Mouse (Mus musculus): ENCODE measurements around the gene Alkbh6. TPM values are rescaled to one million over a fixed set of nuclear protein-coding genes. Genes with fewer than 3 reads are reported as not detected.
A peak's percentile ranks its signal among the peaks of the same experiment; 100 is the strongest.

The Alkbh6 gene
- total and polyA plus RNA-seq, 2 experiments: 15.0 to 51.4 TPM

DNA sequence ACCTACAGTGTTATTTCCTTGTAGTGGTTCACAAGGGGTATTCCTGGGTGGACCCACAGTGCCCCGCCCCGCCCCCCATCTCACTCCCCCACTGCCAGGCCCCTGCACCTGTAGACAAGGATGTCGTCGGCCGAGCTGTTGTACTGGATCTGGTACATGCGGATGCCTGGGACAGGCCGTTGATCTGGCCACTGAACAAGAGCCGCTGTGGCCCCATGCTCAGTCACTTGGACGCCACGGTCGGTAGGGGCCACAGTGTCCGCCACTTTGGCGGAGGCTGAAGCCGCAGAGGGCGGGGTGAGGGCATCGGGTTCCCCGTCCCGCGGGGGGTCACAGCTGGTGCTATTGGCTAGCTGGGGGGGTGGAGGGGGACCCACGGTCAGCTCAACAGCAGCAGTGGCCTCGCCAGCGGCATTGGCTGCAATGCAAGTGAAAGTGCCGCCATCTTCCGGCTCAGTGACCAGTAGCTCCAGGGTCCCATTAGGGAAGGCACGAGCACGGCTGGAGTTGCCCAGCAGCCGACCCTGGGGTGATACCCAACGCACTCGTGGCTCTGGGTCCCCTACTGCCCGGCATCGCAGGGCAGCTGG, 50.9 kb downstream of the Alkbh6 start:
- Histone ChIP-seq H3K79me2 (ENCODE audit: control insufficient read depth, insufficient read depth, low read length) (peaks cover 5% of the 10 kb centered on the region; the same call in 1 of the 2 replicates), H3K36me3 (ENCODE audit: control insufficient read depth, insufficient read depth, low read length) (no peaks in the 10 kb centered on the region), H3K27me3 (ENCODE audit: control insufficient read depth, insufficient read depth, low read length) (no peaks in the 10 kb centered on the region), H3K9ac (ENCODE audit: low read depth, low read length) (peak overlapping the region; percentile 71), H3K4me3 (ENCODE audit: insufficient read depth, low read depth, low read length) (peak overlapping the region; percentile 51; the same call in 1 of the 2 replicates), H3K4me1 (ENCODE audit: control insufficient read depth, insufficient read depth, low read length) (peaks cover 33% of the 10 kb centered on the region), H3K27ac (replicated peaks; ENCODE audit: insufficient read depth, low read depth, low read length) (peak overlapping the region; percentile 86)
- 0 out of 2 replicates have a peak, but pooled peaks have one; percentile 25 for TF ChIP-seq POLR2A (IDR thresholded peaks at IDR 0.05; ENCODE audit: extremely low read depth, insufficient read depth, low read length)
- TF ChIP-seq CTCF (IDR thresholded peaks at IDR 0.05; ENCODE audit: low read depth, low read length): 0 out of 2 replicates have a peak, but pooled peaks have one; percentile 15
- DNase-seq (ENCODE audit: extremely low read depth, low read depth, low spot score): peak; percentile 49
- WGBS: 32% methylated on average over 31 of the region's 31 CpGs

DNA sequence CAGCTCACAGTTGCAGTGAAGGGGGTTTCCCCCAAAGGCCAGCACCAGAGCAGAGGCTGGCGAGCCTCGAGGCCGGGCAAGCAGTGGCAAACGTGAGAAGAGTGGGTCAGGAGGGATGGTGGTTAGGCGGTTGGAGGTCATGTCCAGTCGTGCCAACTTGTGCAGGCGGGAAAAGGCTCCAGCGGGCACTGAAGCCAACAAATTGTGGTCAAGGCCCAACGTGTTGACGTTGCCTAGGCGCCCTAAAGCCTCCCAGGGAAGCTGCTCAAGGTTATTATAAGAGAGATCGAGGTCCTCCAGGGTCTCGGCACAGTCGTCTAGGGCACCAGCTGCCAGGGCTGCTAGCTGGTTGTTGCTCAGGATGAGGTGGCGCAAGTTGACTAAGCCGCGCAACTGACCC, 51.5 kb downstream of the Alkbh6 start:
- Histone ChIP-seq H3K79me2 (ENCODE audit: control insufficient read depth, insufficient read depth, low read length) (peaks cover 5% of the 10 kb centered on the region; the same call in 1 of the 2 replicates), H3K27ac (replicated peaks; ENCODE audit: insufficient read depth, low read depth, low read length) (peak overlapping the region; percentile 86), H3K9ac (ENCODE audit: low read depth, low read length) (peak overlapping the region; percentile 71), H3K27me3 (ENCODE audit: control insufficient read depth, insufficient read depth, low read length) (no peaks in the 10 kb centered on the region), H3K4me1 (ENCODE audit: control insufficient read depth, insufficient read depth, low read length) (peaks cover 30% of the 10 kb centered on the region), H3K4me3 (ENCODE audit: insufficient read depth, low read depth, low read length) (peak overlapping the region; percentile 51; the same call in 1 of the 2 replicates), H3K36me3 (ENCODE audit: control insufficient read depth, insufficient read depth, low read length) (no peaks in the 10 kb centered on the region)
- WGBS: 29% methylated on average over 17 of the region's 17 CpGs
- TF ChIP-seq CTCF (IDR thresholded peaks at IDR 0.05; ENCODE audit: low read depth, low read length) (no peak), POLR2A (IDR thresholded peaks at IDR 0.05; ENCODE audit: extremely low read depth, insufficient read depth, low read length) (no peak)
- DNase-seq (ENCODE audit: extremely low read depth, low read depth, low spot score): peak; percentile 83

DNA sequence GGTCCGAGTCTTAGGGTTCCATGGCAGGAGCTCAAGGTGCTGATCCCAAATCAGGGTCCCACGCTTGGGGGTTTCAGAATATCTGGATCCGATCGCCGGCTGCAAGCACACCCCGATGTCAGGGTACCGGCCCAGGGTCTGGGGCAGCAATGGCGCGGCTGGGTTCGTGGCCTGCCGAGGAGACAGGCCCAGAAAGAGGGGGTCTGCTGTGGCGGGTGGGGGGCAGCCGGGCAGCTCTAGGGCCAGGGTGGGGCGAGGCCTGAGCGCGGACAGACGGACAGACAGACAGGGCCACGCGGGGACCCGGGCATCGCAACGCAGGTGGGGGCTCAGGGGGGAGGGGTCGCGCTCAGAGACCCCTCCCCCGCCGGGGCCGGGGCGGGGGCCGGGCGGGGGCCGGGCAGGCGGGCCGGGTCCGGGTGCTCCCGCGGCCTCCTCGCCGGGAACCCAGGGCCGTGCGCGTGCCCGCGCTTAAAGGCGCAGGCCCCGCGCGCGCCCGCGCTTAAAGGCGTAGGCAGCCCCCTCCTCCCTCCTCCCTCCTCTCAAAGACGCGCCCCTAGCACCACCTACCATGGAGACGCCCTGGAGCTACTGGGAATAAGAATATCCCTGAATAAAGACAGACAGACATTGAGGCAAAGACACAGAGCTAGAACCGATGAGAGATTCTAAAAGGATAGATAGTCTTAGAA, 54.3 kb downstream of the Alkbh6 start, which contains the start of gene Lrfn3:
Lrfn3 (minus strand) TSS at position 121 of the 692 bp plus-strand sequence.
- no peaks in the 10 kb centered on the region for H3K36me3 ChIP-seq (ENCODE audit: control insufficient read depth, insufficient read depth, low read length)
- H3K9ac ChIP-seq (ENCODE audit: low read depth, low read length): peak within 1 kb of the TSS; percentile 80
- peak; percentile 30 for DNase-seq (ENCODE audit: extremely low read depth, low read depth, low spot score)
- peak within 1 kb of the TSS; percentile 39; the same call in 1 of the 2 replicates for H3K27ac ChIP-seq (replicated peaks; ENCODE audit: insufficient read depth, low read depth, low read length)
- WGBS: 4% methylated on average over 45 of the region's 55 CpGs
- no peaks in the 10 kb centered on the region for H3K27me3 ChIP-seq (ENCODE audit: control insufficient read depth, insufficient read depth, low read length)
- no peak for TF ChIP-seq POLR2A (IDR thresholded peaks at IDR 0.05; ENCODE audit: extremely low read depth, insufficient read depth, low read length)
- TF ChIP-seq CTCF (IDR thresholded peaks at IDR 0.05; ENCODE audit: low read depth, low read length): no peak
- H3K4me3 ChIP-seq (ENCODE audit: insufficient read depth, low read depth, low read length): peak within 1 kb of the TSS; percentile 76
- no peaks in the 10 kb centered on the region for H3K79me2 ChIP-seq (ENCODE audit: control insufficient read depth, insufficient read depth, low read length)
- H3K4me1 ChIP-seq (ENCODE audit: control insufficient read depth, insufficient read depth, low read length): peaks cover 23% of the 10 kb centered on the region

DNA sequence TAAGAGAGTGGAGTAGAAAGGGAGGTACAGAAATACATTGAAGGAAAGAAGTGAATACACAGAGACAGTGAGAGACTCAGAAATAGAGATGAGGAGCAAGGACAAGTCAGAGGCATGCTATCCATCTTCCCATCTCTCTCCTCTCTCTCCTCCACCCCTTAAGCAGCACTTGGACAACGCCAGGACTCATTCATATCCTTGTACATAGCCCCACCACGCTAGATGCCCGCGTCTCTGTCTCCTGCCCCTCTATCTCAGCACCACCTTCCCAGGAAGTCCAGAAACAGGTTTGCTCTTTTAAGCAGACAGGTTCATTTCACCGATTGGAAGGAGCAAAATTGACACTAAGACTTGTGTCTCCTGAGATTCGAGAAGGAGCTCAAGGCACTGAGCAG, 54.8 kb downstream of the Alkbh6 start:
- Histone ChIP-seq H3K36me3 (ENCODE audit: control insufficient read depth, insufficient read depth, low read length) (no peaks in the 10 kb centered on the region), H3K4me3 (ENCODE audit: insufficient read depth, low read depth, low read length) (peak overlapping the region; percentile 76), H3K27me3 (ENCODE audit: control insufficient read depth, insufficient read depth, low read length) (no peaks in the 10 kb centered on the region), H3K4me1 (ENCODE audit: control insufficient read depth, insufficient read depth, low read length) (peaks cover 18% of the 10 kb centered on the region), H3K9ac (ENCODE audit: low read depth, low read length) (no peak overlapping the region), H3K27ac (replicated peaks; ENCODE audit: insufficient read depth, low read depth, low read length) (no peak overlapping the region), H3K79me2 (ENCODE audit: control insufficient read depth, insufficient read depth, low read length) (no peaks in the 10 kb centered on the region)
- 72% methylated on average over 6 of the region's 6 CpGs for WGBS
- DNase-seq (ENCODE audit: extremely low read depth, low read depth, low spot score): no peak
- TF ChIP-seq CTCF (IDR thresholded peaks at IDR 0.05; ENCODE audit: low read depth, low read length) (no peak), POLR2A (IDR thresholded peaks at IDR 0.05; ENCODE audit: extremely low read depth, insufficient read depth, low read length) (no peak)

Other genes with a start within 250 kb of the Alkbh6 start
- gene Zfp82, start 235.8 kb upstream of the Alkbh6 start, total RNA-seq (2014; rRNA removed): 0.40 and 0.46 TPM in 2 replicates
- 0.04 and 0.14 TPM in 2 replicates for gene Zfp82, start 235.8 kb upstream of the Alkbh6 start, polyA plus RNA-seq (2012; rRNA removed)
- gene Gm26920, start 218.3 kb upstream of the Alkbh6 start, total RNA-seq (2014; rRNA removed): 0.13 TPM in 1 of 2 replicates, not detected in the other
- gene Gm26920, start 218.3 kb upstream of the Alkbh6 start, polyA plus RNA-seq (2012; rRNA removed): not detected in 2 replicates
- gene Zfp566, start 218.2 kb upstream of the Alkbh6 start, total RNA-seq (2014; rRNA removed): 0.37 and 0.67 TPM in 2 replicates
- 0.56 and 1.9 TPM in 2 replicates for gene Zfp566, start 218.2 kb upstream of the Alkbh6 start, polyA plus RNA-seq (2012; rRNA removed)
- gene Zfp260, start 213.9 kb upstream of the Alkbh6 start, total RNA-seq (2014; rRNA removed): 19.0 and 19.6 TPM in 2 replicates
- gene Zfp260, start 213.9 kb upstream of the Alkbh6 start, polyA plus RNA-seq (2012; rRNA removed): 8.3 and 11.1 TPM in 2 replicates
- gene Zfp382, start 186.8 kb upstream of the Alkbh6 start, total RNA-seq (2014; rRNA removed): 0.54 and 0.74 TPM in 2 replicates
- gene Zfp382, start 186.8 kb upstream of the Alkbh6 start, polyA plus RNA-seq (2012; rRNA removed): 0.07 TPM in 1 of 2 replicates, not detected in the other
- 16.3 and 20.8 TPM in 2 replicates for gene Zfp146, start 139.0 kb upstream of the Alkbh6 start, total RNA-seq (2014; rRNA removed)
- gene Zfp146, start 139.0 kb upstream of the Alkbh6 start, polyA plus RNA-seq (2012; rRNA removed): 5.1 and 6.9 TPM in 2 replicates
- 6.1 and 9.7 TPM in 2 replicates for gene Cox7a1, start 124.6 kb upstream of the Alkbh6 start, total RNA-seq (2014; rRNA removed)
- 2.0 and 2.8 TPM in 2 replicates for gene Cox7a1, start 124.6 kb upstream of the Alkbh6 start, polyA plus RNA-seq (2012; rRNA removed)
- 65.5 and 73.6 TPM in 2 replicates for gene Capns1, start 109.9 kb upstream of the Alkbh6 start, total RNA-seq (2014; rRNA removed)
- 235 and 253 TPM in 2 replicates for gene Capns1, start 109.9 kb upstream of the Alkbh6 start, polyA plus RNA-seq (2012; rRNA removed)
- 57.1 and 68.6 TPM in 2 replicates for gene Polr2i, start 76.8 kb upstream of the Alkbh6 start, total RNA-seq (2014; rRNA removed)
- gene Polr2i, start 76.8 kb upstream of the Alkbh6 start, polyA plus RNA-seq (2012; rRNA removed): 99.9 and 109 TPM in 2 replicates
- gene Tbcb, start 76.4 kb upstream of the Alkbh6 start, total RNA-seq (2014; rRNA removed): 32.3 and 32.5 TPM in 2 replicates
- gene Tbcb, start 76.4 kb upstream of the Alkbh6 start, polyA plus RNA-seq (2012; rRNA removed): 21.5 and 22.1 TPM in 2 replicates
- gene Ovol3, start 73.0 kb upstream of the Alkbh6 start, total RNA-seq (2014; rRNA removed): not detected in 2 replicates
- 0.94 and 1.0 TPM in 2 replicates for gene Ovol3, start 73.0 kb upstream of the Alkbh6 start, polyA plus RNA-seq (2012; rRNA removed)
- not detected in 2 replicates for gene Thap8, start 28.6 kb upstream of the Alkbh6 start, total RNA-seq (2014; rRNA removed)
- not detected in 2 replicates for gene Thap8, start 28.6 kb upstream of the Alkbh6 start, polyA plus RNA-seq (2012; rRNA removed)
- 0.55 and 0.81 TPM in 2 replicates for gene Wdr62, start 28.3 kb upstream of the Alkbh6 start, total RNA-seq (2014; rRNA removed)
- gene Wdr62, start 28.3 kb upstream of the Alkbh6 start, polyA plus RNA-seq (2012; rRNA removed): 4.8 and 5.9 TPM in 2 replicates
- 0.18 and 0.54 TPM in 2 replicates for gene Clip3, start 17.0 kb upstream of the Alkbh6 start, total RNA-seq (2014; rRNA removed)
- 0.24 and 0.80 TPM in 2 replicates for gene Clip3, start 17.0 kb upstream of the Alkbh6 start, polyA plus RNA-seq (2012; rRNA removed)
- gene Syne4, start 6.1 kb downstream of the Alkbh6 start, total RNA-seq (2014; rRNA removed): 1.7 and 3.5 TPM in 2 replicates
- 2.2 and 4.9 TPM in 2 replicates for gene Syne4, start 6.1 kb downstream of the Alkbh6 start, polyA plus RNA-seq (2012; rRNA removed)
- gene E130208F15Rik, start 13.0 kb downstream of the Alkbh6 start, total RNA-seq (2014; rRNA removed): 0.18 and 0.34 TPM in 2 replicates
- gene E130208F15Rik, start 13.0 kb downstream of the Alkbh6 start, polyA plus RNA-seq (2012; rRNA removed): 0.06 and 0.39 TPM in 2 replicates
- 4.0 and 4.4 TPM in 2 replicates for gene Sdhaf1, start 15.2 kb downstream of the Alkbh6 start, total RNA-seq (2014; rRNA removed)
- gene Sdhaf1, start 15.2 kb downstream of the Alkbh6 start, polyA plus RNA-seq (2012; rRNA removed): 15.8 and 16.2 TPM in 2 replicates
- gene Lrfn3, start 54.1 kb downstream of the Alkbh6 start, total RNA-seq (2014; rRNA removed): 0.74 and 1.7 TPM in 2 replicates
- gene Lrfn3, start 54.1 kb downstream of the Alkbh6 start, polyA plus RNA-seq (2012; rRNA removed): 12.9 and 22.2 TPM in 2 replicates
- gene Tyrobp, start 105.0 kb downstream of the Alkbh6 start, total RNA-seq (2014; rRNA removed): 46.1 and 57.6 TPM in 2 replicates
- 48.1 and 86.4 TPM in 2 replicates for gene Tyrobp, start 105.0 kb downstream of the Alkbh6 start, polyA plus RNA-seq (2012; rRNA removed)
- gene Hcst, start 111.1 kb downstream of the Alkbh6 start, total RNA-seq (2014; rRNA removed): 1.9 and 2.1 TPM in 2 replicates
- gene Hcst, start 111.1 kb downstream of the Alkbh6 start, polyA plus RNA-seq (2012; rRNA removed): 3.3 and 5.0 TPM in 2 replicates
- gene Nfkbid, start 113.0 kb downstream of the Alkbh6 start, total RNA-seq (2014; rRNA removed): 0.55 and 1.0 TPM in 2 replicates
- 0.52 and 0.92 TPM in 2 replicates for gene Nfkbid, start 113.0 kb downstream of the Alkbh6 start, polyA plus RNA-seq (2012; rRNA removed)
- gene Aplp1, start 136.8 kb downstream of the Alkbh6 start, total RNA-seq (2014; rRNA removed): 0.18 and 0.74 TPM in 2 replicates
- 0.65 and 0.70 TPM in 2 replicates for gene Aplp1, start 136.8 kb downstream of the Alkbh6 start, polyA plus RNA-seq (2012; rRNA removed)
- gene Kirrel2, start 149.0 kb downstream of the Alkbh6 start, total RNA-seq (2014; rRNA removed): not detected in 2 replicates
- gene Kirrel2, start 149.0 kb downstream of the Alkbh6 start, polyA plus RNA-seq (2012; rRNA removed): not detected in 2 replicates
- gene Nphs1, start 149.6 kb downstream of the Alkbh6 start, total RNA-seq (2014; rRNA removed): under 0.01 TPM in 1 of 2 replicates, not detected in the other
- not detected in 2 replicates for gene Nphs1, start 149.6 kb downstream of the Alkbh6 start, polyA plus RNA-seq (2012; rRNA removed)
- gene Prodh2, start 184.9 kb downstream of the Alkbh6 start, total RNA-seq (2014; rRNA removed): 220 and 232 TPM in 2 replicates
- 416 and 432 TPM in 2 replicates for gene Prodh2, start 184.9 kb downstream of the Alkbh6 start, polyA plus RNA-seq (2012; rRNA removed)
- 0.07 and 0.37 TPM in 2 replicates for gene Arhgap33, start 226.3 kb downstream of the Alkbh6 start, total RNA-seq (2014; rRNA removed)
- 0.72 and 1.2 TPM in 2 replicates for gene Arhgap33, start 226.3 kb downstream of the Alkbh6 start, polyA plus RNA-seq (2012; rRNA removed)
- 2.2 and 2.5 TPM in 2 replicates for gene Hspb6, start 243.5 kb downstream of the Alkbh6 start, total RNA-seq (2014; rRNA removed)
- 22.5 and 29.2 TPM in 2 replicates for gene Hspb6, start 243.5 kb downstream of the Alkbh6 start, polyA plus RNA-seq (2012; rRNA removed)
- gene Proser3, start 243.6 kb downstream of the Alkbh6 start, total RNA-seq (2014; rRNA removed): 1.6 and 2.3 TPM in 2 replicates
- gene Proser3, start 243.6 kb downstream of the Alkbh6 start, polyA plus RNA-seq (2012; rRNA removed): 3.2 and 4.5 TPM in 2 replicates